Mouse (Mus musculus): ENCODE results near the gene Phactr3. TPM values are rescaled to one million over a fixed set of nuclear protein-coding genes. Genes with fewer than 3 reads are reported as not detected.

Gene Phactr3
- total RNA-seq, 1 experiment from 2014 or later: 1.8 TPM

- no peak for DNase-seq
Observed at GRCm38 (mm10) chr2:178257986-178258555, 139.3 kb downstream of the Phactr3 start.

- no peak for DNase-seq
Observed at GRCm38 (mm10) chr2:178263055-178263454, 144.3 kb downstream of the Phactr3 start.

- DNase-seq: peak; percentile 85
Observed at GRCm38 (mm10) chr2:178264389-178264788, 145.6 kb downstream of the Phactr3 start.

- no peak for DNase-seq
Observed at GRCm38 (mm10) chr2:178265454-178265853, 146.7 kb downstream of the Phactr3 start.

- no peak for DNase-seq
Observed at GRCm38 (mm10) chr2:178270794-178271193, 152.0 kb downstream of the Phactr3 start.

- DNase-seq: no peak
Observed at GRCm38 (mm10) chr2:178272350-178272749, 153.6 kb downstream of the Phactr3 start.

- DNase-seq: no peak
Observed at GRCm38 (mm10) chr2:178274126-178274525, 155.4 kb downstream of the Phactr3 start.

GRCm38 (mm10) chr2:178277206-178277605, 158.4 kb downstream of the Phactr3 start:
- DNase-seq: peak; percentile 71

GRCm38 (mm10) chr2:178281183-178281582, 162.4 kb downstream of the Phactr3 start:
- DNase-seq: no peak

GRCm38 (mm10) chr2:178287285-178287684, 168.5 kb downstream of the Phactr3 start:
- DNase-seq: peak; percentile 23

- no peak for DNase-seq
Observed at GRCm38 (mm10) chr2:178288666-178289065, 169.9 kb downstream of the Phactr3 start.

- DNase-seq: no peak
Observed at GRCm38 (mm10) chr2:178303453-178304187, 184.8 kb downstream of the Phactr3 start.

GRCm38 (mm10) chr2:178304188-178304529, 185.4 kb downstream of the Phactr3 start:
- no peak for DNase-seq

GRCm38 (mm10) chr2:178304669-178305068, 185.9 kb downstream of the Phactr3 start:
- no peak for DNase-seq

GRCm38 (mm10) chr2:178313539-178313938, 194.8 kb downstream of the Phactr3 start:
- DNase-seq: no peak

- no peak for DNase-seq
Observed at GRCm38 (mm10) chr2:178316281-178316680, 197.5 kb downstream of the Phactr3 start.

GRCm38 (mm10) chr2:178319766-178320165, 201.0 kb downstream of the Phactr3 start:
- DNase-seq: no peak

GRCm38 (mm10) chr2:178321271-178321670, 202.5 kb downstream of the Phactr3 start:
- DNase-seq: no peak

GRCm38 (mm10) chr2:178324410-178324809, 205.6 kb downstream of the Phactr3 start:
- DNase-seq: no peak

- no peak for DNase-seq
Observed at GRCm38 (mm10) chr2:178324818-178325217, 206.0 kb downstream of the Phactr3 start.

GRCm38 (mm10) chr2:178326067-178326466, 207.3 kb downstream of the Phactr3 start:
- no peak for DNase-seq

GRCm38 (mm10) chr2:178326750-178327465, 208.1 kb downstream of the Phactr3 start:
- DNase-seq: no peak

- DNase-seq: peak; percentile 38
Observed at GRCm38 (mm10) chr2:178327466-178328040, 208.8 kb downstream of the Phactr3 start.

All from adrenal gland, postnatal 25 days (tissue).